Mouse (Mus musculus): ENCODE results near the gene Rnf11. TPM values are rescaled to one million over a fixed set of nuclear protein-coding genes. Genes with fewer than 3 reads are reported as not detected.

Gene Rnf11
- total and polyA plus RNA-seq, 2 experiments from 2014 or later: 89.3 to 158 TPM

DNA sequence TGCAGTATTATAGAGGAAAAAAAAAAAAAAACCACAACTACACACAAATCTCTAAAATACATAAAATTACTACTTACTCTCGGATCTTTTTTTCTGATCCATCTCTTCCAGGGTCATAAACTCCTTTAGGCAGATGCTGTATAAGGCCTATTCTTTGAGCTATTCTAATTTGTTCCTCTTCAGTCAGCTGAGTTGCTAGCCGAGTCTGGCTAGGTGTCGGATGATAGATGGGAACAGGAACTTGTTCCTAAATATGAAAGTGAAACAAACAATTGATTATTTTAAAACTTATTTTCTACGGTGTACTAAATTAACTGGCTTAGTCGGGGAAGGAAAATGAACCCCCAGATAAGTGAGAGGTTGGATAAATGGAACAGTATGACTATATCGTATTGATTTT, 27.7 kb downstream of the Rnf11 start:
- Histone ChIP-seq H3K9ac (replicated peaks; ENCODE audit: low read length, poor library complexity, severe bottlenecking) (no peak overlapping the region), H3K4me1 (ENCODE audit: insufficient read depth, low read length) (no peaks in the 10 kb centered on the region), H3K4me3 (ENCODE audit: low read depth, low read length) (no peak overlapping the region), H3K36me3 (ENCODE audit: insufficient read depth, low read length) (no peaks in the 10 kb centered on the region; the same call in 1 of the 2 replicates), H3K9me3 (ENCODE audit: low read length) (no peaks in the 10 kb centered on the region), H3K27ac (ENCODE audit: low read depth, low read length) (no peak overlapping the region), H3K27me3 (ENCODE audit: insufficient read depth, low read length) (no peaks in the 10 kb centered on the region), H3K4me2 (ENCODE audit: low read depth, low read length, poor library complexity, severe bottlenecking) (no peak overlapping the region)
- DNase-seq (ENCODE audit: low spot score): no peak
- ATAC-seq (ENCODE audit: low FRiP score): no peak
- WGBS: 92% methylated on average over 6 of the region's 6 CpGs
- no peak for TF ChIP-seq CTCF (IDR thresholded peaks at IDR 0.05)

DNA sequence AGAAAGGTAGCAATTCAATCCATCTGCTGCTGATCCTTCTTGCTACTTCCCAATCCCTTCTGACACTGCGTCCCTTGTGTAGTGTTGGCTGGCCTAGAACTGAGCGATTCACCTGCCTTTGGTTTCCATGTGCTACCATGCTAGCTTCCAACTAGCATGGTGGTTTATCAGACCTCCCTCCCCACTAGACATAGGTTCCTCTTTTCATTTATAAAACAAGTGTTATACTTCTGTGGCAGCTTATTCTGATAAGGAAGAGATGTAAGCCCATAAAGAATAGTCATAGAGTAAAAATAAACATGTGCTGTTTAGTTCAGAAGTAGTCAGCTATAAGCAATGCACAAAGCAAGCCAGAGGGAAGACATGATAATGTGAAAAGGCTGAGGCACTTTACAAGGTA, 36.0 kb downstream of the Rnf11 start:
- H3K4me3 ChIP-seq (ENCODE audit: low read depth, low read length): no peak overlapping the region
- no peaks in the 10 kb centered on the region for H3K4me1 ChIP-seq (ENCODE audit: insufficient read depth, low read length)
- TF ChIP-seq CTCF (IDR thresholded peaks at IDR 0.05): no peak
- ATAC-seq (ENCODE audit: low FRiP score): no peak
- no peak overlapping the region for H3K27ac ChIP-seq (ENCODE audit: low read depth, low read length)
- no peaks in the 10 kb centered on the region for H3K9me3 ChIP-seq (ENCODE audit: low read length)
- no peak for DNase-seq (ENCODE audit: low spot score)
- no peak overlapping the region for H3K9ac ChIP-seq (replicated peaks; ENCODE audit: low read length, poor library complexity, severe bottlenecking)
- H3K27me3 ChIP-seq (ENCODE audit: insufficient read depth, low read length): no peaks in the 10 kb centered on the region
- peaks cover 6% of the 10 kb centered on the region; the same call in 1 of the 2 replicates for H3K36me3 ChIP-seq (ENCODE audit: insufficient read depth, low read length)
- WGBS: 98% methylated on average over 2 of the region's 2 CpGs
- H3K4me2 ChIP-seq (ENCODE audit: low read depth, low read length, poor library complexity, severe bottlenecking): no peak overlapping the region

DNA sequence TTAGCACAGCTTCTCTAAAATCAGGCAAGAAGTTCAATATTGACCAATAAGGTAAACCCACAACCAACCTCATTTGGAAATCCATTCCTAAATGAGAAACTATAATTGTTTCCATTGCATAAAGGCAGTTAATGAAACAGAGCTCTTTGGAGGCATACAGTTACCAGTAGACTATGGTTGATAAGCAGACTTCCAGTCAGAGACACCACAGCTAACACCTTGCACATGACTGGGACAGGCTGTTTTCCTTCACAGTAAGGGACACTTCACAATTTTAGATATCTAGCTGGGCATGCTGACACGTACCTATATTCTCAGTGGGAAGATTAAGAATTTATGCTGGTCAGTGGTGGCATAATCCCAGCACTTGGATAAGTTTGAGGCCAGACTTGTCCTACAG, 38.6 kb downstream of the Rnf11 start:
- no peak for TF ChIP-seq CTCF (IDR thresholded peaks at IDR 0.05)
- no peak for ATAC-seq (ENCODE audit: low FRiP score)
- H3K36me3 ChIP-seq (ENCODE audit: insufficient read depth, low read length): peaks cover 11% of the 10 kb centered on the region
- WGBS: 70% methylated on average over 1 of the region's 1 CpGs
- no peak for DNase-seq (ENCODE audit: low spot score)
- H3K9ac ChIP-seq (replicated peaks; ENCODE audit: low read length, poor library complexity, severe bottlenecking): no peak overlapping the region
- H3K27ac ChIP-seq (ENCODE audit: low read depth, low read length): no peak overlapping the region
- no peaks in the 10 kb centered on the region for H3K4me1 ChIP-seq (ENCODE audit: insufficient read depth, low read length)
- no peak overlapping the region for H3K4me3 ChIP-seq (ENCODE audit: low read depth, low read length)
- H3K4me2 ChIP-seq (ENCODE audit: low read depth, low read length, poor library complexity, severe bottlenecking): no peak overlapping the region
- no peaks in the 10 kb centered on the region for H3K27me3 ChIP-seq (ENCODE audit: insufficient read depth, low read length)
- H3K9me3 ChIP-seq (ENCODE audit: low read length): no peaks in the 10 kb centered on the region

DNA sequence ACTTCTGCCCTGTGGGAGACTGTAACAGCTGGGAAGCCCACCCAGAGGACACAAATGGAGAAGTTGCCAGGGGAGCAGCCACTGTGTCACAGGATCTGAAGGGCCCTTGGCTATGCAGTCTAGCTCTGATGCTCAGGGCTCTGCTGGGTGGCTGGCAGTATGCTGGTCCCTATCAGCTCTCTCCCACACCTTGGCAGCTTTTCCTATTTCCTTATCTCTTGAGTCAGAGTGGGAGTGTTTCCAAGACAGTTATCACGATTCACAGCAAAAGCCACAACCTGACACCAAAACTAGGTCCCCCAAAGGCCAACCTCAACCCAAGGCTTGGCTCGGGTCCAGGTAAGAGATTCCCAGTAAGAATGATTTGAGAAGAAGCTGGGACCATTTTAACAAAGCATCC, 39.1 kb downstream of the Rnf11 start:
- 68% methylated on average over 2 of the region's 2 CpGs for WGBS
- DNase-seq (ENCODE audit: low spot score): no peak
- H3K4me3 ChIP-seq (ENCODE audit: low read depth, low read length): no peak overlapping the region
- no peaks in the 10 kb centered on the region for H3K27me3 ChIP-seq (ENCODE audit: insufficient read depth, low read length)
- no peak overlapping the region for H3K27ac ChIP-seq (ENCODE audit: low read depth, low read length)
- no peak for TF ChIP-seq CTCF (IDR thresholded peaks at IDR 0.05)
- no peak for ATAC-seq (ENCODE audit: low FRiP score)
- no peak overlapping the region for H3K9ac ChIP-seq (replicated peaks; ENCODE audit: low read length, poor library complexity, severe bottlenecking)
- no peaks in the 10 kb centered on the region for H3K9me3 ChIP-seq (ENCODE audit: low read length)
- H3K4me1 ChIP-seq (ENCODE audit: insufficient read depth, low read length): no peaks in the 10 kb centered on the region
- H3K36me3 ChIP-seq (ENCODE audit: insufficient read depth, low read length): peaks cover 11% of the 10 kb centered on the region
- H3K4me2 ChIP-seq (ENCODE audit: low read depth, low read length, poor library complexity, severe bottlenecking): no peak overlapping the region

DNA sequence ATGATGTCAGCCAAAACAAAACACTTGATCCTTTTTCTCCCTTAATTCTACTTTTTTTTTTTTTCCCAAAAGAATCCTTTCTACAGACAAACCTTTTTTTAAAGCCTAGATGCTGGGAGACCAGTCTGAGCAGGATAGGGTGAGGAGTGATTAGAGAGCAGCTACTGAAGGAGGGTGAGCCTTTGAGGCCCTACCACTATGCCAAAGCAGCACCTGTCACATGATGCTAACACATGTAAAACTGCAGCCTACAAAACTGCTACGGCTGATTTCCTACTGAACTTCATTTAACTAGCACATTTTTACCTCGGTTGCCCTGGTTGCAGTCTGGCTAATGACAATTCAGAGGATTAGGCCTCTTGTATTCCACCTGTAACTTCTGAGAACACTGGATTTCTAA, 39.6 kb downstream of the Rnf11 start:
- Histone ChIP-seq H3K4me1 (ENCODE audit: insufficient read depth, low read length) (no peaks in the 10 kb centered on the region), H3K4me3 (ENCODE audit: low read depth, low read length) (no peak overlapping the region), H3K36me3 (ENCODE audit: insufficient read depth, low read length) (peaks cover 11% of the 10 kb centered on the region), H3K9ac (replicated peaks; ENCODE audit: low read length, poor library complexity, severe bottlenecking) (no peak overlapping the region), H3K27ac (ENCODE audit: low read depth, low read length) (no peak overlapping the region), H3K9me3 (ENCODE audit: low read length) (no peaks in the 10 kb centered on the region), H3K27me3 (ENCODE audit: insufficient read depth, low read length) (no peaks in the 10 kb centered on the region), H3K4me2 (ENCODE audit: low read depth, low read length, poor library complexity, severe bottlenecking) (no peak overlapping the region)
- 37% methylated on average over 2 of the region's 2 CpGs for WGBS
- DNase-seq (ENCODE audit: low spot score): no peak
- no peak for ATAC-seq (ENCODE audit: low FRiP score)
- TF ChIP-seq CTCF (IDR thresholded peaks at IDR 0.05): no peak

DNA sequence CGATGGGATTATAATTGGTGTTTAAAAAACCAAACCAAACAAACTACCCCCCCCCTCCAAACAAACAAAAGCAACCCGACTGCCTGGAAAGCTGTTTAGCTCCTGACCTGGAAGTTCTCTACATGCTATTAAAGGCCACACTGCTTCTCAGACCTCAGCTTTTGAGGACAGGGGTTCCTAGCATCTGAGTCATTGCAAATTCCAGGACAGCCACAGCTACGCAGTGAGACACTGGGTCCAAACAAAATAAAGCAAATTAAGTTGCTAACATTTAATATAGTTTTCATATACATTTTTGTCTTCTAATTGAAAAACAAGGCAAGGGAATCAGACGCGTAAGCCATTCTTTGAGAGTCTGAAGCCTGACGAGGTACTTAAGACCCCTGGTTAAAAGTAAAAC, 40.1 kb downstream of the Rnf11 start:
- Histone ChIP-seq H3K4me2 (ENCODE audit: low read depth, low read length, poor library complexity, severe bottlenecking) (no peak overlapping the region), H3K36me3 (ENCODE audit: insufficient read depth, low read length) (peaks cover 11% of the 10 kb centered on the region), H3K4me3 (ENCODE audit: low read depth, low read length) (no peak overlapping the region), H3K9me3 (ENCODE audit: low read length) (no peaks in the 10 kb centered on the region), H3K27ac (ENCODE audit: low read depth, low read length) (no peak overlapping the region), H3K9ac (replicated peaks; ENCODE audit: low read length, poor library complexity, severe bottlenecking) (no peak overlapping the region), H3K27me3 (ENCODE audit: insufficient read depth, low read length) (no peaks in the 10 kb centered on the region), H3K4me1 (ENCODE audit: insufficient read depth, low read length) (no peaks in the 10 kb centered on the region)
- DNase-seq (ENCODE audit: low spot score) (no peak), ATAC-seq (ENCODE audit: low FRiP score) (no peak)
- WGBS: 69% methylated on average over 6 of the region's 6 CpGs
- no peak for TF ChIP-seq CTCF (IDR thresholded peaks at IDR 0.05)
